In genomic region chr3:37999779-38000178, GRCm38 (mm10) we compare ENCODE assay signal across 15 mouse cellular contexts.
"Had no signal": no experiment of that assay in that cellular context is flagged by ENCODE, and none has a peak within 500 bp of the region (broad histone marks: within the 10 kb centered on the region; RNA-seq: fewer than 3 reads in every experiment).

No protein-coding gene starts in this region.

- H3K4me2 ChIP-seq: lung, embryonic 15.5 days; midbrain, embryonic 11.5 days; midbrain, embryonic 13.5 days; midbrain, embryonic 15.5 days; neural tube, embryonic 12.5 days had no signal

- H3K9me3 ChIP-seq: lung, embryonic 15.5 days; midbrain, embryonic 13.5 days; midbrain, embryonic 15.5 days; neural tube, embryonic 12.5 days had no signal

- H3K27me3 ChIP-seq: lung, embryonic 15.5 days; megakaryocyte, embryonic 14.5 days; midbrain, embryonic 15.5 days; neural tube, embryonic 12.5 days had no signal

- H3K27ac ChIP-seq: lung, embryonic 15.5 days; macrophage; midbrain, embryonic 13.5 days; midbrain, embryonic 15.5 days; neural tube, embryonic 12.5 days had no signal

- H3K36me3 ChIP-seq: lung, embryonic 15.5 days; midbrain, embryonic 13.5 days; midbrain, embryonic 15.5 days; neural tube, embryonic 12.5 days had no signal

- H3K4me1 ChIP-seq: lung, embryonic 15.5 days; midbrain, embryonic 13.5 days; midbrain, embryonic 15.5 days; neural tube, embryonic 12.5 days had no signal

- ATAC-seq: lung, postnatal 0 days; midbrain, embryonic 13.5 days; midbrain, embryonic 15.5 days had no signal

- DNase-seq: lung, adult 2 months; lung, postnatal 14 days; lung, postnatal 36 days; right cerebral cortex, postnatal 14 days; thymus, adult 2 months; thymus, postnatal 25 days; thymus, postnatal 4 days had no signal

- H3K9ac ChIP-seq: lung, embryonic 15.5 days; midbrain, embryonic 13.5 days; midbrain, embryonic 15.5 days; neural tube, embryonic 12.5 days had no signal

- H3K4me3 ChIP-seq: lung, embryonic 15.5 days; megakaryocyte, embryonic 14.5 days; midbrain, embryonic 13.5 days; midbrain, embryonic 15.5 days; neural tube, embryonic 12.5 days had no signal
